Mouse (Mus musculus) gastrocnemius, adult 2 months (tissue): ENCODE results near the gene Mtx3. TPM values are rescaled to one million over a fixed set of nuclear protein-coding genes. Genes with fewer than 3 reads are reported as not detected.

Source experiments
- DNase-seq: peaks from one replicate; pipeline ENCODE4 v3.0.0; 2022
- H3K27ac ChIP-seq: fragments of 200-600 bp; 2 replicates; pipeline ENCODE4 v1.8.1; 2022; ENCODE audit warnings: mild to moderate bottlenecking
- H3K4me3 ChIP-seq: fragments of 200-600 bp; 2 replicates; pipeline ENCODE4 v1.8.1; 2022; ENCODE audit warnings: mild to moderate bottlenecking, moderate library complexity
- CTCF ChIP-seq: fragments of 200-600 bp; IDR thresholded peaks from 2 replicates; pipeline ENCODE4 v1.8.1; 2022; ENCODE audit warnings: antibody characterized with exemption, mild to moderate bottlenecking, moderate library complexity
- intact Hi-C: fragments of 180-260 bp; cut with DNase I; formaldehyde crosslinking; loops from one replicate; pipeline ENCODE4 v1.15.1; 2025
- total RNA-seq, 2 experiments: library from RNA; stranded (reverse); gene quantifications; 2 replicates each; pipeline ENCODE4 v1.2.3; 2021

The Mtx3 gene
- total RNA-seq, 2 experiments from 2014 or later = 4.3 to 4.7 TPM

DNA sequence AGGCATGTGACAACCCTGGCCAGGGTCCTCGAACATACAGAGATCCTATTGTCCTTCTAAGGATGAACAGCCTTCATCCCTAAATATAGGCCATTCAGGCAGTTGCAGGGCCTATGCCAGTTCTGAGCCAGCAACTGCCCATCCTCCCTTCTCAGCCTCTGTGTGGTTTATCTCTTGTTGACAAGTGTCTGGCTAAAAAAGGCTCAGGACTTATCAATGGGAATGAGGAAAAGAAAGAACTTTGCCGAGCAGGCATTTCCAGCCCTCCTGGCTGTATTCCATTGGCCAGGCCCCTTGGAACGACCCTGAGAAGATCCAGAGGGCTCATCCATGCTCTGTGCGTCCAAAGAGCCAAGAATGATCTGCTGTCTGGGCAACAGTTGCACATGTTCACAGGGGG is 58.7 kb downstream of the Mtx3 start:
- DNase-seq = no peak
- Histone ChIP-seq H3K4me3 (no peak overlapping the region), H3K27ac (no peak overlapping the region)
- no peak for TF ChIP-seq CTCF
- intact Hi-C loops = no loop called here

DNA sequence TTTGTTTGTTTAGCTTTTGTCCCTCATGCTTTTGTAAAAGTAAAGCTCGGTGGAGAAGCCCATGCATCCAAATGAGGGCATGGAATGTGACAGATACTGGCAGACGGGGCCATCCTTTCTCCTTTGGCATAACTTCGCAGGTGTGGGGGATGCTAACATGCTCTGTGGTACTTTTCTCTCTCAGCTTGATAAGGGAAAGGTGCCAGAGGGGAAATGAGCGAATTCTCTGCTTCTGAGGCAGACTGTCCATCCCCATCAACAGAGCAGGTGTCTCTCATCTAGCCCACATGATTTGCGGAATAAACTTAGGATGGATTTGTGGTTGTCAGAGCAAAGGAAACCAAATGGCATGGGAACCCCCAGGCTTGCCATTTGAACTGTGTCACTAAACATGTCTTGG is 61.4 kb downstream of the Mtx3 start:
- no peak for DNase-seq
- H3K27ac ChIP-seq = no peak overlapping the region
- no peak for TF ChIP-seq CTCF
- intact Hi-C loops = no loop called here
- H3K4me3 ChIP-seq = no peak overlapping the region

DNA sequence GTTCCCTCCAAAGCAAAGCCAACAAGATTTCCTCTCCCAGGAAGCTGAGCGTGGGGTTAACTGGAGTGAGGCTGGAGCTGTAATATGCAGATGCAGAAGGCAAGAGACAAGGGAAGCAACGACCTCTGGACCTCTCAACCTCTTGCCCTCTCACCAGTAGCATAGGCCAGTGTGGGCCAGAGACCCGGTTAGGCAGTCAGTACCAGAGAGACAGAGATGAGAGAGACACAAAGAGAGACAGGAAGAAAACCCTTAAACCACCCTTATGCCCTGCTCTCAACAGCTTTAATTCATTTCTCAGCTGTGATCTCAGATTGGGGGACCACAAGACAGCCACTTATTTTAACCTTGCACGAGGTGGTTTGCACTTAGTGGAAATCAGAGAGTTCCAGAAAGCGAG is 62.8 kb downstream of the Mtx3 start:
- no peak for TF ChIP-seq CTCF
- Histone ChIP-seq H3K27ac (no peak overlapping the region), H3K4me3 (no peak overlapping the region)
- DNase-seq = no peak
- intact Hi-C loops = no loop called here

Other genes with a start within 250 kb of the Mtx3 start
- 1 to 10 TPM; 2.5 to 4.2 TPM for gene Serinc5, start 233.7 kb upstream of the Mtx3 start, total RNA-seq
- gene Thbs4, start 49.9 kb upstream of the Mtx3 start, total RNA-seq = 100 to 1,000 TPM in 1 of 2 experiments, 10 to 100 TPM in 1; 60.5 to 195 TPM